Mouse (Mus musculus) CH12.LX (cell line): ENCODE measurements around the gene Tpi1.

Source experiments
- EP300 ChIP-seq: IDR thresholded peaks from 2 replicates; pipeline ENCODE4 v1.6.1; 2011; ENCODE audit warnings: low read length, improper control_type of control experiment
- ZNF384 ChIP-seq: IDR thresholded peaks from 2 replicates; pipeline ENCODE4 v1.6.1; 2012; ENCODE audit warnings: low read depth, low read length, improper control_type of control experiment, inconsistent platforms

GRCm38 (mm10) chr6:124768704-124769044, 45.4 kb downstream of the Tpi1 start:
- no peak for TF ChIP-seq EP300
- no peak for TF ChIP-seq ZNF384
